Mouse (Mus musculus) liver, embryonic 12.5 days (tissue): ENCODE measurements around the gene Trabd2b. TPM values are rescaled to one million over a fixed set of nuclear protein-coding genes. Genes with fewer than 3 reads are reported as not detected.
A peak's percentile ranks its signal among the peaks of the same experiment; 100 is the strongest.

ENCODE experiments used
- ATAC-seq: fragments of 200-750 bp; cut with Nextera tagmentation; 2 replicates; pipeline ENCODE4 v1.8.0; 2017; ENCODE audit warnings: moderate number of reproducible peaks, mild to moderate bottlenecking, moderate library complexity
- H3K27ac ChIP-seq: fragments of 300-500 bp; sonication (generic); 2 replicates; pipeline ENCODE4 v1.5.1; 2016; ENCODE audit warnings: mild to moderate bottlenecking
- H3K27me3 ChIP-seq: fragments of 300-500 bp; sonication (generic); replicated peaks from 2 replicates; pipeline ENCODE4 v1.6.1; 2016; ENCODE audit warnings: mild to moderate bottlenecking, moderate library complexity
- H3K36me3 ChIP-seq: fragments of 300-500 bp; sonication (generic); 2 replicates; pipeline ENCODE4 v1.6.1; 2016; ENCODE audit warnings: mild to moderate bottlenecking, moderate library complexity
- H3K4me1 ChIP-seq: fragments of 300-500 bp; sonication (generic); 2 replicates; pipeline ENCODE4 v1.6.1; 2016
- H3K4me2 ChIP-seq: fragments of 300-500 bp; sonication (generic); 2 replicates; pipeline ENCODE4 v1.6.1; 2016; ENCODE audit warnings: mild to moderate bottlenecking, moderate library complexity
- H3K4me3 ChIP-seq: fragments of 300-500 bp; sonication (generic); 2 replicates; pipeline ENCODE4 v1.5.1; 2016; ENCODE audit warnings: mild to moderate bottlenecking, moderate library complexity
- H3K9ac ChIP-seq: fragments of 300-500 bp; sonication (generic); 2 replicates; pipeline ENCODE4 v1.6.1; 2016; ENCODE audit warnings: mild to moderate bottlenecking, moderate library complexity
- H3K9me3 ChIP-seq: fragments of 300-500 bp; sonication (generic); replicated peaks from 2 replicates; pipeline ENCODE4 v1.6.1; 2016; ENCODE audit warnings: mild to moderate bottlenecking, moderate library complexity
- WGBS: fragments of 180-500 bp; shearing (Covaris S2); methylation state at CpG from one replicate; pipeline ENCODE4 v1.1.7; 2016; ENCODE audit not compliant: insufficient replicate concordance; 5-methylcytosine and 5-hydroxymethylcytosine counted together
- polyA plus RNA-seq: library from polyadenylated mRNA; unstranded; fragments of >200 nt; fragmentation: Nextera tagmentation; extraction: Ambion mirVana; gene quantifications from 2 replicates; pipeline ENCODE4 v1.2.1, GENCODE M21; 2016

Trabd2b gene
- polyA plus RNA-seq, 1 experiment from 2014 or later: 0.38 TPM

- Histone ChIP-seq H3K4me1 (no peaks in the 10 kb centered on the region), H3K9ac (no peak overlapping the region), H3K27ac (no peak overlapping the region), H3K36me3 (no peaks in the 10 kb centered on the region), H3K27me3 (no peaks in the 10 kb centered on the region), H3K4me2 (no peak overlapping the region), H3K4me3 (no peak overlapping the region), H3K9me3 (no peaks in the 10 kb centered on the region)
- 43% methylated on average over 3 of the region's 3 CpGs for WGBS
- ATAC-seq: peak; percentile 18; the same call in 1 of the 2 replicates
Observed at GRCm38 (mm10) chr4:114454495-114455186, 48.1 kb downstream of the Trabd2b start.

GRCm38 (mm10) chr4:114457111-114457510 lies 50.6 kb downstream of the Trabd2b start:
- Histone ChIP-seq H3K9me3 (no peaks in the 10 kb centered on the region), H3K36me3 (no peaks in the 10 kb centered on the region), H3K4me2 (no peak overlapping the region), H3K4me3 (no peak overlapping the region), H3K4me1 (no peaks in the 10 kb centered on the region), H3K27ac (no peak overlapping the region), H3K27me3 (no peaks in the 10 kb centered on the region), H3K9ac (no peak overlapping the region)
- ATAC-seq: no peak
- 66% methylated on average over 2 of the region's 2 CpGs for WGBS

- H3K4me1 ChIP-seq: no peaks in the 10 kb centered on the region
- H3K27me3 ChIP-seq: no peaks in the 10 kb centered on the region
- H3K4me2 ChIP-seq: no peak overlapping the region
- no peak overlapping the region for H3K9ac ChIP-seq
- no peak overlapping the region for H3K4me3 ChIP-seq
- 53% methylated on average over 5 of the region's 5 CpGs for WGBS
- no peaks in the 10 kb centered on the region for H3K36me3 ChIP-seq
- no peak for ATAC-seq
- H3K9me3 ChIP-seq: no peaks in the 10 kb centered on the region
- no peak overlapping the region for H3K27ac ChIP-seq
Observed at GRCm38 (mm10) chr4:114459591-114459990, 53.1 kb downstream of the Trabd2b start.

DNA sequence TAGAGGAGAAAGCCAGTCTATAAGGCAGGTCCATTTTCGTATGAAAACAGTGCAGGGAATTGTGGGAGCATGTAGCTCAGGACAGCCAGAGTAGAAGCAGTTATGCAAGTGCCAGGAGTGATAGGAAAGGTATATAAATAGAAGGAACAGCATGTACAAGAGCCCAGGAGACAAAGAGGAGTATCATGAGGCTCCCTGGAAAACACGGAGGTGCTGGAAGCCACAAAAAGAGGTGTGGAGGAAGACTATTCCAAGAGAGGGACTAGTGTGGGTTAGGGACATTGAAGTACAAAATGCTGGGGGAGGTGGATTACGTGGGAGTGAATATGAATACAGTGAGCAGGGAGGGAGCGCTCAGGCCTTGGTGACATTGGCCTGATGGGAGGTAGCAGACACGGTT lies 53.9 kb downstream of the Trabd2b start:
- Histone ChIP-seq H3K36me3 (no peaks in the 10 kb centered on the region), H3K9ac (no peak overlapping the region), H3K4me2 (no peak overlapping the region), H3K27ac (no peak overlapping the region), H3K4me1 (no peaks in the 10 kb centered on the region), H3K9me3 (no peaks in the 10 kb centered on the region), H3K4me3 (no peak overlapping the region), H3K27me3 (no peaks in the 10 kb centered on the region)
- ATAC-seq: no peak
- 66% methylated on average over 5 of the region's 5 CpGs for WGBS

DNA sequence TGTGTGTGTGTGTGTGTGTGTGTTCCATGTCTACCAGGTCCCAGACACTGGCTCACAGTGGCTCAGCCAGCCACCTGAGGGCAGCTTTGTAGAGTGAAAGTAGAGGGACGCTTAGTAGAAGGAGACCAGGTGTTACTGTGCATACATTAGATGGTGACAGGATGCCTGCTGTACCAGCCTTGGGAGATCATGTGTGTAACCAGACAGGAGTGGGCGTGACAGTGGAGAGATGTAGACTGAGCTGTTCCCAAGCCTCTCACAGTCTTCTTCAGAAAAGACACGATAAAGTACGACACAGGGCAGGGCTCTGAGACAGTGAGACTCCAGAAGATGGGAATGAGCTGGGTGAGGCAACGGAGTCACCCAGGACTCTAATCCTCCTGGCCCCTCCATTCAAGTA lies 54.6 kb downstream of the Trabd2b start:
- no peak overlapping the region for H3K4me3 ChIP-seq
- H3K36me3 ChIP-seq: no peaks in the 10 kb centered on the region
- no peak overlapping the region for H3K4me2 ChIP-seq
- H3K4me1 ChIP-seq: no peaks in the 10 kb centered on the region
- 60% methylated on average over 5 of the region's 5 CpGs for WGBS
- no peak overlapping the region for H3K9ac ChIP-seq
- H3K27me3 ChIP-seq: no peaks in the 10 kb centered on the region
- no peaks in the 10 kb centered on the region for H3K9me3 ChIP-seq
- H3K27ac ChIP-seq: no peak overlapping the region
- no peak for ATAC-seq

DNA sequence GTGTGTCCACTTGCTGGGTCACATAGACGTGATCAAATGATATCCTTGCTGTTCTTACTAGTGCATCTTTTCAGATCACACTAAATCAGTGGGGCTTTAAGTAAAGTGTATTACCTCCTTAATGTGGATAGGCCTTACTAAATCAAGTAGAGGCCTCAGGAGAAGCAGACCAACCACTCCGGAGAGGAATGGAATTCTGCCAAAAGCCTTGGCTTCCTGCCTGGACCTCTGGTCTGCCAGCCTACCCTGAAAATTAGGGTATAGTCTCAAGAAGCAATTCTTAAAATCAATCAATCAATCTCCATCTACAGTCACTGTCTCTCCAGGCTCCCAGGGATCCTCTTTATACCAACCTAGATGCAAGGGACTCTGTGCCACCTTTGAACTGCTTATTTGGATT lies 59.1 kb downstream of the Trabd2b start:
- Histone ChIP-seq H3K4me1 (peaks cover 8% of the 10 kb centered on the region; the same call in 1 of the 2 replicates), H3K4me3 (no peak overlapping the region), H3K9ac (no peak overlapping the region), H3K4me2 (no peak overlapping the region), H3K27ac (no peak overlapping the region), H3K9me3 (no peaks in the 10 kb centered on the region), H3K27me3 (no peaks in the 10 kb centered on the region), H3K36me3 (no peaks in the 10 kb centered on the region)
- 62% methylated on average over 2 of the region's 2 CpGs for WGBS
- no peak for ATAC-seq

GRCm38 (mm10) chr4:114467371-114468094 lies 61.0 kb downstream of the Trabd2b start:
- no peak overlapping the region for H3K27ac ChIP-seq
- 10% methylated on average over 6 of the region's 6 CpGs for WGBS
- no peaks in the 10 kb centered on the region for H3K9me3 ChIP-seq
- no peak overlapping the region for H3K4me3 ChIP-seq
- H3K27me3 ChIP-seq: no peaks in the 10 kb centered on the region
- no peaks in the 10 kb centered on the region for H3K36me3 ChIP-seq
- ATAC-seq: no peak
- H3K9ac ChIP-seq: no peak overlapping the region
- peaks cover 8% of the 10 kb centered on the region; the same call in 1 of the 2 replicates for H3K4me1 ChIP-seq
- H3K4me2 ChIP-seq: no peak overlapping the region

GRCm38 (mm10) chr4:114468095-114468429 lies 61.5 kb downstream of the Trabd2b start:
- no peak overlapping the region for H3K9ac ChIP-seq
- peaks cover 8% of the 10 kb centered on the region; the same call in 1 of the 2 replicates for H3K4me1 ChIP-seq
- 26% methylated on average over 7 of the region's 7 CpGs for WGBS
- no peaks in the 10 kb centered on the region for H3K27me3 ChIP-seq
- no peaks in the 10 kb centered on the region for H3K36me3 ChIP-seq
- no peaks in the 10 kb centered on the region for H3K9me3 ChIP-seq
- no peak overlapping the region for H3K27ac ChIP-seq
- no peak overlapping the region for H3K4me3 ChIP-seq
- ATAC-seq: no peak
- H3K4me2 ChIP-seq: no peak overlapping the region

GRCm38 (mm10) chr4:114469881-114470280 lies 63.4 kb downstream of the Trabd2b start:
- no peak overlapping the region for H3K4me3 ChIP-seq
- H3K27ac ChIP-seq: no peak overlapping the region
- H3K4me1 ChIP-seq: peaks cover 8% of the 10 kb centered on the region; the same call in 1 of the 2 replicates
- H3K36me3 ChIP-seq: no peaks in the 10 kb centered on the region
- no peak for ATAC-seq
- H3K9me3 ChIP-seq: no peaks in the 10 kb centered on the region
- no peaks in the 10 kb centered on the region for H3K27me3 ChIP-seq
- 43% methylated on average over 1 of the region's 1 CpGs for WGBS
- H3K9ac ChIP-seq: no peak overlapping the region
- H3K4me2 ChIP-seq: no peak overlapping the region

DNA sequence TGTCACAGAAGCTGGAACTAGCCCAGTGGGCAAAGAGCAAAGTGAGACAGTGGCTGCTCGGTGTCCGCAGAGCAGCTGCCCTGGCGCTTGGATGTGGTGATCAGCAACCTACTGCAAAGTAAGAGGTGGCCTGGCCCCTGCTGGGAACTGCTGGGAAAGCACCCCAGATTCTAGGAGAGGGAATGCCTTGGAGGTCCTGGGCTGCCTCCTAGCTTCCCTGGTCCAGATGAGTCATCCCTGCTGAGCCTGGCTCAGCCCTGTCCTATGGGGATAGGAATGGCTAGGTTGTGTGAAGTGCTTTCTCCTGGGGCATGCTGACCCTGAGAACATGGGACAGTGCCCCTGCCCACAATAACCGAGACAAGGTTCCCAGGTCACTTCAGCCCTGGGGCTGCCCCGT lies 65.6 kb downstream of the Trabd2b start:
- H3K4me3 ChIP-seq: no peak overlapping the region
- no peaks in the 10 kb centered on the region for H3K36me3 ChIP-seq
- H3K9me3 ChIP-seq: no peaks in the 10 kb centered on the region
- no peak overlapping the region for H3K9ac ChIP-seq
- no peak; the same call in 1 of the 2 replicates for ATAC-seq
- no peak overlapping the region for H3K27ac ChIP-seq
- H3K4me2 ChIP-seq: no peak overlapping the region
- no peaks in the 10 kb centered on the region for H3K27me3 ChIP-seq
- peaks cover 8% of the 10 kb centered on the region; the same call in 1 of the 2 replicates for H3K4me1 ChIP-seq
- 44% methylated on average over 5 of the region's 5 CpGs for WGBS

GRCm38 (mm10) chr4:114476316-114476715 lies 69.8 kb downstream of the Trabd2b start:
- 60% methylated on average over 3 of the region's 3 CpGs for WGBS
- no peak overlapping the region for H3K27ac ChIP-seq
- H3K4me3 ChIP-seq: no peak overlapping the region
- H3K9ac ChIP-seq: no peak overlapping the region
- H3K4me1 ChIP-seq: no peaks in the 10 kb centered on the region
- no peaks in the 10 kb centered on the region for H3K9me3 ChIP-seq
- no peaks in the 10 kb centered on the region for H3K36me3 ChIP-seq
- ATAC-seq: no peak
- H3K27me3 ChIP-seq: no peaks in the 10 kb centered on the region
- H3K4me2 ChIP-seq: no peak overlapping the region

GRCm38 (mm10) chr4:114477082-114477771 lies 70.7 kb downstream of the Trabd2b start:
- Histone ChIP-seq H3K4me1 (no peaks in the 10 kb centered on the region), H3K9ac (no peak overlapping the region), H3K27ac (no peak overlapping the region), H3K27me3 (no peaks in the 10 kb centered on the region), H3K9me3 (no peaks in the 10 kb centered on the region), H3K4me3 (no peak overlapping the region), H3K4me2 (no peak overlapping the region), H3K36me3 (no peaks in the 10 kb centered on the region)
- no peak for ATAC-seq
- WGBS: 45% methylated on average over 11 of the region's 11 CpGs
